ENCODE assay signal across 26 mouse cellular contexts in genomic region chr2:135647985-135648384, GRCm38 (mm10). TPM values are rescaled to one million over a fixed set of nuclear protein-coding genes. Genes with fewer than 3 reads are reported as not detected.
A peak's percentile ranks its signal among the peaks of the same experiment; 100 is the strongest.
DNase-seq lines count a peak whose midpoint lies in the region; ATAC-seq and TF ChIP-seq lines count a peak whose summit lies in the region.
"Had no signal": no experiment of that assay in that cellular context is flagged by ENCODE, and none has a peak within 500 bp of the region (broad histone marks: within the 10 kb centered on the region; RNA-seq: fewer than 3 reads in every experiment).

No protein-coding gene starts in this region.

- H3K4me2 ChIP-seq in intestine, postnatal 0 days (replicated peaks; ENCODE audit: low read depth) = no peak overlapping the region
- H3K4me2 ChIP-seq: forebrain, embryonic 13.5 days; heart, embryonic 13.5 days; hindbrain, embryonic 12.5 days; hindbrain, embryonic 15.5 days had no signal

- H3K36me3 ChIP-seq in ES-Bruce4 (ENCODE audit: control insufficient read depth, insufficient read depth, low read length, poor library complexity, severe bottlenecking) = peaks cover 22% of the 10 kb centered on the region
- H3K36me3 ChIP-seq in intestine, postnatal 0 days (ENCODE audit: control insufficient read depth, insufficient read depth) = no peaks in the 10 kb centered on the region
- H3K36me3 ChIP-seq: forebrain, embryonic 10.5 days; heart, embryonic 10.5 days; heart, embryonic 13.5 days; hindbrain, embryonic 12.5 days; hindbrain, embryonic 15.5 days had no signal

- peak overlapping the region; percentile 51; the same call in 1 of the 2 replicates for H3K27ac ChIP-seq in ES-Bruce4 (ENCODE audit: insufficient read depth, low read length)
- no peak overlapping the region for H3K27ac ChIP-seq in intestine, postnatal 0 days (ENCODE audit: low read depth, low read length)
- H3K27ac ChIP-seq: forebrain, embryonic 10.5 days; forebrain, embryonic 13.5 days; heart, adult 2 months; heart, embryonic 10.5 days; heart, embryonic 13.5 days; hindbrain, embryonic 12.5 days; hindbrain, embryonic 15.5 days had no signal

- no peaks in the 10 kb centered on the region for H3K4me1 ChIP-seq in ES-Bruce4 (ENCODE audit: control insufficient read depth, insufficient read depth, low read length)
- H3K4me1 ChIP-seq in intestine, postnatal 0 days (replicated peaks; ENCODE audit: control insufficient read depth, insufficient read depth, low read length) = no peaks in the 10 kb centered on the region
- H3K4me1 ChIP-seq: forebrain, embryonic 10.5 days; forebrain, embryonic 13.5 days; heart, embryonic 10.5 days; heart, embryonic 13.5 days; hindbrain, embryonic 12.5 days; hindbrain, embryonic 15.5 days had no signal

- TF ChIP-seq EP300 in ES-Bruce4 (IDR thresholded peaks at IDR 0.05; ENCODE audit: insufficient read depth, low read depth, low read length) = no peak

- no peak overlapping the region for H3K9ac ChIP-seq in ES-Bruce4 (ENCODE audit: low read depth, poor library complexity, severe bottlenecking)
- no peak overlapping the region for H3K9ac ChIP-seq in intestine, postnatal 0 days (ENCODE audit: low read depth, low read length)
- H3K9ac ChIP-seq: forebrain, embryonic 13.5 days; heart, embryonic 13.5 days; hindbrain, embryonic 12.5 days; hindbrain, embryonic 15.5 days had no signal

- 89% methylated on average over 4 of the region's 4 CpGs for WGBS in intestine, postnatal 0 days

- no peak for TF ChIP-seq CTCF in ES-Bruce4 (IDR thresholded peaks at IDR 0.05; ENCODE audit: low read depth, low read length)
- TF ChIP-seq CTCF in intestine, postnatal 0 days (IDR thresholded peaks at IDR 0.05; ENCODE audit: low read depth) = no peak

- no peak for TF ChIP-seq POLR2A in ES-Bruce4 (IDR thresholded peaks at IDR 0.05; ENCODE audit: insufficient read depth, low read length)

- DNase-seq in R1 (ENCODE audit: low read depth, low spot score) = peak; percentile 50
- DNase-seq in left cerebral cortex, adult 18-20 months (ENCODE audit: low spot score in 2 of 2) = no peak
- DNase-seq: adrenal gland, adult 2 months; adrenal gland, postnatal 14 days; B cell, adult 2 months; cerebellum, adult 11 months; cerebellum, adult 2 months; cerebellum, postnatal 10 days; cerebellum, postnatal 36 days; gastrocnemius, postnatal 10 days; gastrocnemius, postnatal 36 days; heart, adult 2 months; heart, postnatal 14 days; kidney, adult 11 months had no signal

- H3K4me3 ChIP-seq in ES-Bruce4 (ENCODE audit: low read depth, low read length) = no peak overlapping the region
- no peak overlapping the region for H3K4me3 ChIP-seq in intestine, postnatal 0 days (ENCODE audit: low read depth, low read length)
- H3K4me3 ChIP-seq: forebrain, embryonic 10.5 days; forebrain, embryonic 13.5 days; heart, adult 2 months; heart, embryonic 10.5 days; heart, embryonic 13.5 days; hindbrain, embryonic 12.5 days; hindbrain, embryonic 15.5 days had no signal

- ATAC-seq in megakaryocyte progenitor cell, adult 5-6 weeks (replicated peaks; ENCODE audit: poor library complexity) = peak; percentile 34; the same call in 1 of the 2 replicates
- no peak for ATAC-seq in CD4-positive, CD25-positive, alpha-beta regulatory T cell, adult 4 months
- no peak for ATAC-seq in intestine, postnatal 0 days
- ATAC-seq: forebrain, embryonic 13.5 days; forebrain, embryonic 16.5 days had no signal

- peaks cover 26% of the 10 kb centered on the region for H3K9me3 ChIP-seq in ES-Bruce4 (replicated peaks; ENCODE audit: control insufficient read depth, insufficient read depth, low read length, poor library complexity, severe bottlenecking)
- H3K9me3 ChIP-seq in intestine, postnatal 0 days (ENCODE audit: control insufficient read depth) = no peaks in the 10 kb centered on the region
- H3K9me3 ChIP-seq: forebrain, embryonic 10.5 days; forebrain, embryonic 13.5 days; heart, embryonic 10.5 days; hindbrain, embryonic 12.5 days; hindbrain, embryonic 15.5 days had no signal

- no peaks in the 10 kb centered on the region for H3K27me3 ChIP-seq in ES-Bruce4 (ENCODE audit: control insufficient read depth, insufficient read depth, low read length, poor library complexity, severe bottlenecking)
- H3K27me3 ChIP-seq in intestine, postnatal 0 days (replicated peaks; ENCODE audit: control insufficient read depth, insufficient read depth, low read length) = no peaks in the 10 kb centered on the region
- H3K27me3 ChIP-seq: forebrain, embryonic 13.5 days; heart, embryonic 13.5 days; hindbrain, embryonic 12.5 days; hindbrain, embryonic 15.5 days had no signal

RNA-seq across cellular contexts. Expression of gene Plcb4, which starts 10.8 kb away (rescaled TPM):
- 12.9 and 19.3 TPM in 2 replicates for polyA plus RNA-seq in ES-Bruce4 (2011; ENCODE audit: insufficient read depth, insufficient read length, low read depth, missing spikeins)
- total RNA-seq in megakaryocyte progenitor cell, adult 5-6 weeks (2015) = 25.0 and 29.9 TPM in 2 replicates
- total RNA-seq in megakaryocyte progenitor cell, adult 5-6 weeks (2017) = 17.7 and 24.5 TPM in 2 replicates
- 10 to 100 TPM; 13.8 to 16.2 TPM for polyA plus RNA-seq in CD4-positive, CD25-positive, alpha-beta regulatory T cell, adult 4 months (2017; shearing (Covaris generic))
- polyA plus RNA-seq in intestine, postnatal 0 days (2015; fragmentation: Nextera tagmentation; extraction: Ambion mirVana) = 5.5 and 5.9 TPM in 2 replicates
- total RNA-seq in left cerebral cortex, adult 18-20 months (2021) = 10 to 100 TPM; 64.6 to 77.5 TPM
- total RNA-seq: MEL had no signal
